Comparison of ENCODE assay signal across 11 mouse cellular contexts in genomic region chr1:170622934-170623333, GRCm38 (mm10). TPM values are rescaled to one million over a fixed set of nuclear protein-coding genes. Genes with fewer than 3 reads are reported as not detected.
DNase-seq lines count a peak whose midpoint lies in the region; ATAC-seq lines count a peak whose summit lies in the region.
"Had no signal": no experiment of that assay in that cellular context is flagged by ENCODE, and none has a peak within 500 bp of the region (broad histone marks: within the 10 kb centered on the region; RNA-seq: fewer than 3 reads in every experiment).

No protein-coding gene starts in this region.

- intact Hi-C loops in left cerebral cortex, postnatal 25 days (cut with DNase I), result no loop called here

- WGBS in lung, embryonic 15.5 days, result 22% methylated on average over 5 of the region's 5 CpGs
- WGBS in heart, embryonic 14.5 days, result 3% methylated on average over 5 of the region's 5 CpGs

- no peaks in the 10 kb centered on the region for H3K36me3 ChIP-seq in lung, embryonic 15.5 days
- no peaks in the 10 kb centered on the region for H3K36me3 ChIP-seq in heart, embryonic 14.5 days (ENCODE audit: control insufficient read depth, insufficient read depth, low read length)
- H3K36me3 ChIP-seq: limb, embryonic 12.5 days had no signal

- H3K27ac ChIP-seq in lung, embryonic 15.5 days, result peak overlapping the region; percentile 70
- peak overlapping the region; percentile 76 to 82 for H3K27ac ChIP-seq in heart, embryonic 14.5 days (replicated peaks in 1 of 2; ENCODE audit: control insufficient read depth in 1 of 2, insufficient read depth in 1 of 2, low read depth in 2 of 2, low read length in 2 of 2)
- H3K27ac ChIP-seq: limb, embryonic 12.5 days had no signal

- no peaks in the 10 kb centered on the region for H3K27me3 ChIP-seq in lung, embryonic 15.5 days
- no peaks in the 10 kb centered on the region for H3K27me3 ChIP-seq in heart, embryonic 14.5 days (ENCODE audit: control insufficient read depth, insufficient read depth, low read length)
- H3K27me3 ChIP-seq: limb, embryonic 12.5 days had no signal

- no peak overlapping the region for H3K4me2 ChIP-seq in lung, embryonic 15.5 days
- no peak overlapping the region for H3K4me2 ChIP-seq in heart, embryonic 14.5 days (ENCODE audit: low read length)
- H3K4me2 ChIP-seq: limb, embryonic 12.5 days had no signal

- no peak for DNase-seq in lung, postnatal 36 days
- peak; percentile 75 for DNase-seq in c-Kit-negative CD71-positive TER-119-positive erythroid progenitor cells, embryonic 14.5 days (ENCODE audit: low read depth, low spot score)
- no peak for DNase-seq in cerebellum, postnatal 25 days
- no peak for DNase-seq in layer of hippocampus, adult 9-11 months
- no peak for DNase-seq in left cerebral cortex, postnatal 25 days (ENCODE audit: low spot score in 2 of 2)
- DNase-seq: right cerebral cortex, adult 18-20 months; thymus, postnatal 25 days had no signal

- no peak overlapping the region for H3K4me3 ChIP-seq in lung, embryonic 15.5 days
- H3K4me3 ChIP-seq in heart, embryonic 14.5 days (ENCODE audit: control insufficient read depth in 1 of 2, insufficient read depth in 1 of 2, low read depth in 1 of 2, low read length in 2 of 2), result no peak overlapping the region
- H3K4me3 ChIP-seq: limb, embryonic 12.5 days had no signal

- no peaks in the 10 kb centered on the region for H3K9me3 ChIP-seq in lung, embryonic 15.5 days
- peaks cover 12% of the 10 kb centered on the region for H3K9me3 ChIP-seq in heart, embryonic 14.5 days (ENCODE audit: control insufficient read depth, low read length)

- H3K4me1 ChIP-seq in lung, embryonic 15.5 days, result no peaks in the 10 kb centered on the region
- H3K4me1 ChIP-seq in heart, embryonic 14.5 days (ENCODE audit: control insufficient read depth in 2 of 2, insufficient read depth in 2 of 2, low read length in 2 of 2), result peaks cover 3 to 12% of the 10 kb centered on the region in 2 experiments
- H3K4me1 ChIP-seq: limb, embryonic 12.5 days had no signal

- peak; percentile 96; the same call in 1 of the 2 replicates for ATAC-seq in lung, embryonic 15.5 days (ENCODE audit: borderline replicate concordance, extremely low read depth, low FRiP score, low TSS enrichment)
- ATAC-seq in heart, embryonic 14.5 days (ENCODE audit: insufficient number of reproducible peaks, insufficient read depth, low FRiP score, low read depth), result peak; percentile 91
- peak; percentile 87 for ATAC-seq in megakaryocyte, adult 5-6 weeks (ENCODE audit: poor library complexity, severe bottlenecking)

- H3K9ac ChIP-seq in lung, embryonic 15.5 days, result no peak overlapping the region
- H3K9ac ChIP-seq in heart, embryonic 14.5 days (ENCODE audit: low read length), result no peak overlapping the region
- H3K9ac ChIP-seq: limb, embryonic 12.5 days had no signal

RNA-seq across cellular contexts. Expression of gene Olfml2b, which starts 21.4 kb away (rescaled TPM):
- 20.9 and 21.2 TPM in 2 replicates for polyA plus RNA-seq in lung, embryonic 15.5 days (2015; fragmentation: Nextera tagmentation; extraction: Ambion mirVana)
- 30.5 and 33.1 TPM in 2 replicates for polyA plus RNA-seq in heart, embryonic 14.5 days (2014; fragmentation: Nextera tagmentation; extraction: Ambion mirVana)
- total RNA-seq in megakaryocyte, adult 5-6 weeks (2015), result 9.0 and 9.2 TPM in 2 replicates
- total RNA-seq in megakaryocyte, adult 5-6 weeks (2017), result 10.8 and 16.5 TPM in 2 replicates
- total RNA-seq in left cerebral cortex, postnatal 25 days (2021), result 1 to 10 TPM; 2.5 to 4.0 TPM

RNA-seq across cellular contexts. Expression of gene Nos1ap, which starts 33.3 kb away (rescaled TPM):
- polyA plus RNA-seq in lung, embryonic 15.5 days (2015; fragmentation: Nextera tagmentation; extraction: Ambion mirVana), result 8.8 and 10.6 TPM in 2 replicates
- 18.3 and 18.5 TPM in 2 replicates for polyA plus RNA-seq in heart, embryonic 14.5 days (2014; fragmentation: Nextera tagmentation; extraction: Ambion mirVana)
- total RNA-seq in megakaryocyte, adult 5-6 weeks (2015), result 9.8 and 11.6 TPM in 2 replicates
- 2.5 and 3.0 TPM in 2 replicates for total RNA-seq in megakaryocyte, adult 5-6 weeks (2017)
- 100 to 1,000 TPM; 170 to 172 TPM for total RNA-seq in left cerebral cortex, postnatal 25 days (2021)

Comparison
In these comparisons a context has a peak if more than half of its experiments do, and no peak if none do; other contexts are left out.
1. RNA of gene Nos1ap, which starts 33.3 kb away (total RNA-seq): 170 to 172 TPM in left cerebral cortex, postnatal 25 days; 2.5 to 11.6 TPM in megakaryocyte, adult 5-6 weeks; every median in the first group is over 10 times any median in the second.
2. Peak in every context shown above with its lines, with median percentiles within 50 percentile points of each other: ATAC-seq.